Mouse (Mus musculus) gastrocnemius, postnatal 10 days (tissue): Measurements from ENCODE around the gene Ifit1bl2. TPM values are rescaled to one million over a fixed set of nuclear protein-coding genes. Genes with fewer than 3 reads are reported as not detected.
A peak's percentile ranks its signal among the peaks of the same experiment; 100 is the strongest.
"Not testable (repeated sequence)": the region's sequence is repeated elsewhere in the genome, so short reads cannot be mapped to it uniquely, and the experiment has no call there.

Source experiments
- DNase-seq: peaks from one replicate; pipeline ENCODE4 v3.0.0; 2021; ENCODE audit warnings: mixed read lengths
- total RNA-seq, 2 experiments: library from RNA; stranded (reverse); gene quantifications; 2 replicates each; pipeline ENCODE4 v1.2.3; 2021

Ifit1bl2 gene
- total RNA-seq, 2 experiments from 2014 or later, result 0.12 TPM; not detected in 1

GRCm38 (mm10) chr19:34607237-34608051 is 33.1 kb downstream of the Ifit1bl2 start, which contains the start of gene Ifit3b:
Gene Ifit3b (plus strand): TSS chr19:34607970.
- not testable (repeated sequence) for DNase-seq

DNA sequence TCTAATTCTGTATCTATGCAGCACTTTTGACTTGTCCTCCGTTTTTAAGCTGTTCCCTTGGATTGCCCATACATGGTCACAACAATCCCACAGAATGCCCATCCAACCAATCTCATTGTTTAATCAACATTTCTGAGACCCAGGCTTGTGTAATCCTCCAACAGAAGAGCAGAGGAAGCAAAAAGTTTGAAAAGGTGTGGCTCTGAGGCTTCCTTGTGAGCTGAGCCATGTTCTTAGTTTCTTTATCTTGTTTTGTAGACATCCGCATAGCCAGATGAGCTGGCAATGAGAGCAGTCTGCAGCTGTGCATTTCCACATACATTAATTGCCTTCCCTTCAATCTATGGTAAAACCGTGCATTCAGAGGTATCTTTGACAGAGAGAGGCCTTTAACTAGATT is 35.1 kb downstream of the Ifit1bl2 start:
- no peak for DNase-seq

DNA sequence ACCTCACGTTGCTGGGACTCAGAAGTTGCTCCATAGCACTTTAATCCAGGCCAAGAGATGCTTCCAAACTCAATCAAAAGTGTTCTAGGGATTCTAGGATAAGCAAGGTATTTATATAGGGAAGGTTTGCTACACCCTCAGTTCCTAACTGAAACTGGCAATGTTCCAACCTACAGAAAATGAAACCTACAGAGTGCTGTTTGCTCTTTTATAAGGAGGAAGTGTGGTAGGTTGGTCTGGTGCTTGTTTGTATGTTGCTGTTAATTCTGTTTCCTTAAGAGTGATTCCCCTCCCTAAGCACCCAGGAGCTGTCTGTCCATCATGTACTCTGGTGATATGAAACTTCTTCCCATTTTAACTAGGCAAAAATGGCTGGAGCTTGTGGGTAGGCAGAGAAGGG is 38.7 kb downstream of the Ifit1bl2 start, which contains the start of gene Ifit1bl1:
TSS of gene Ifit1bl1 (minus strand) at position 69 of the 400 bp plus-strand sequence.
- DNase-seq, result not testable (repeated sequence)

GRCm38 (mm10) chr19:34599250-34599649 is 41.3 kb downstream of the Ifit1bl2 start:
- not testable (repeated sequence) for DNase-seq

DNA sequence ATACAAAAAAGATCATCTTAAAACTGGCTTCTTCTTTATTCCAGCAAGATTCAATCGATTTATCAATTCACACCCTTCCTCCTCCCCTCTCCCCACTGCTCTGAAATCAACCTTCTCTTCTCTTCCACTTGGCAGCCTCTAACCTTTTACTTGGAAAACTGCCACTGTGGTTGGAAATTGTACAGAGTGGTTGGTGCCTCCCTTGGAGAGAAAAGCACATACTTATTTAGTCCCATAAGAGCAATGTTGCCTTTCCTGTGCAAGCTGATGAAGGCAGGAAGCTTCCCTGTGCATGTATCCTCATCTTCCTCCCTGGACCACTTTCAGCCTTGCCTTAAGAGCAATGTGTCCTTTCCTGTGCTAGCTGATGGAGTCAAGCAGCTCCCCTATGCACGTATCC is 42.2 kb downstream of the Ifit1bl2 start:
- peak; percentile 18 for DNase-seq

GRCm38 (mm10) chr19:34596811-34597210 is 43.7 kb downstream of the Ifit1bl2 start:
- no peak for DNase-seq

GRCm38 (mm10) chr19:34594523-34594922 is 46.0 kb downstream of the Ifit1bl2 start:
- not testable (repeated sequence) for DNase-seq

DNA sequence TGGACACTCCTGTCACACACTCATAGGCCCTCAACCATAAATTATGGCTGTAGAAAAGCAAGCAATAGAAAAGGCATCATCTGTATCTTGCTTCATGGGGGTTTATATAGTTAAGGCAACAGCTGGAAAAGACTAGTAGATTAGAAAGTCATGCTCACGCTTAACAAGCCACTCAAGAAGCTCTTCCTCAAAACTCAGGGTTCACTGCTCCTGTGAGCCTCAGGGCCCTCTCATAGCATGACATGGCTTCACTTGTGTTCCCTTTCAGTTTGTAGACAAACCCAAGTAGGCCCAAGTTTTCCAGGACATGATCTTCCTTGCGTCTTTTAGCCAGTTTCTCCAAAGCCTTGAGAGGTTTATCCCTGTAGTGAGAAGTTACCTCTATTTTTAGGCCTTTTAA is 47.1 kb downstream of the Ifit1bl2 start:
- no peak for DNase-seq

- DNase-seq, result no peak
Observed at GRCm38 (mm10) chr19:34588959-34589358, 51.6 kb downstream of the Ifit1bl2 start.

DNA sequence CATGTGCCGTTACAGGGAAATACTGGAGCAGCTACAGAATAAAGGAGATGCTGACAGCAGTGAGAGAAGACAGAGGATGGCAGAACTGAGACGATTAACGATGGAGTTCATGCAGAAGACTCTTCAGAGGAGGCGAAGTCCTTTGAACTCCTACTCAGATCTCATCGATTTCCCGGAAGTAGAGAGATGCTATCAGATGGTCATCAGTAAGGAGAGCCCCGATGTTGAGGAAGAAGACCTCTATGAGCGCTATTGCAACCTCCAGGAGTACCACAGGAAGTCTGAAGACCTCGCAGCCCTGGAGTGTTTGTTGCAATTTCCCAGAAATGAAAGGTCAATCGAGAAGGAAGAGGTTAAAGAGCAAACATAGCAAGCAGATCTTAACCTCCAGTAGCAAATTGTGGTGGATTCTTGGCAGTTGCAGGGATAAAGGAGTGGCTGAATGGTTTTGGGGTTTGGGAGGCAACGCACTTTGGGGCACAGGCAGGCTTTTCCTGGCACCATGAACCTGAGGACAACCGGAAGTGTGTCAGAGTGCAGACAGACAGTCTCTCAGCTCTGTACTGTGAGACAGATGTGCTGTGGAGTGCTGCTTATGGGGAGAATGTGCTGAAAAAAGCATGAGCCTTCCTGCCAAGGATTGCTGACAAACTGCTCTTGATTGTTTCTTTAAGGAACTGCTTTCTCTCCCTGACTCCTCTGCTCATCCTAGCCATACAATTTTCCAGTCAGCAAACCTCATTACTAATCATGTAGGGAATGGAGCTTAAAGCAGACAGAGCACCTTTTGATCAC is 52.4 kb downstream of the Ifit1bl2 start:
- DNase-seq, result not testable (repeated sequence)

GRCm38 (mm10) chr19:34585740-34586458 is 54.6 kb downstream of the Ifit1bl2 start:
- DNase-seq, result not testable (repeated sequence)

- DNase-seq, result not testable (repeated sequence)
Observed at GRCm38 (mm10) chr19:34583126-34583766, 57.3 kb downstream of the Ifit1bl2 start, which contains the start of gene Ifit3. Gene Ifit3 (plus strand): TSS chr19:34583531.

GRCm38 (mm10) chr19:34582696-34583095 is 57.8 kb downstream of the Ifit1bl2 start:
- DNase-seq, result not testable (repeated sequence)

DNA sequence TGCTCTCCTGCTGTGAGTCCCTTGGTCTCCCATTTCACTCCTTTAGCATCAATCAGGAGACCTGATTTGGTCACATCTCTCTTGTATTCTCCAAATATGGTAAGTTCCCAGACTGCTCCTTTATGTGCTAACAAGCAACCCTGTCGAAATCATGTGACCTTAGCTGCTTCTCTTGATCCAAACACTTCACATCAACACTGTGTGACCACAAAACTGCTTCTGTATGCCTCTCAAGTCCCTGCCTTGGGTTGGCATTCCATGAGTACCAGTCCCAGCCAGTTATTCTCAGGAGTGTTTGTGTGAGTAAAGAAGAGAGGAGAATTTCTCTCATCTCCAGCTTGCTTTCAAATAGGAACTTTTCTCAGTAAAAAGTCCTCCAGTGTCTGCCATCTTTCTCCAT is 63.4 kb downstream of the Ifit1bl2 start:
- no peak for DNase-seq

- DNase-seq, result no peak
Observed at GRCm38 (mm10) chr19:34573650-34574049, 66.9 kb downstream of the Ifit1bl2 start.

DNA sequence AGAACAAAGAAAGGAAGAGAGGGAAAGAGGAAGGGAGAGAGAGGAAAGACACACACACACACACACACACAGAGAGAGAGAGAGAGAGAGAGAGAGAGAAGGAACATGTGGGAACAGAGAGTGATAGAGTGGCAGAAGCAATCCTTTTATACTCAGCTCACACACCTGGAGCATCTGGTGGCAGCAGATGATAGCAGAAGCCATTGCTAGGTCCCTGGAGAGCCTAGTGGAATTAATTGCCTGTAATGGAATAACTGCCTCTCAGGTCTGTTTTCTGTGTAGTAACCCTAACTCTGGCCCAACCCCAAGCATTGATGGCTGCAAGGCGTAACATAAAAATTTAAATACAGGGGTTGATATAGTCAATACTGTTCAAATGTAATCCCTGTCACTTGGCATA is 69.5 kb downstream of the Ifit1bl2 start:
- no peak for DNase-seq

DNA sequence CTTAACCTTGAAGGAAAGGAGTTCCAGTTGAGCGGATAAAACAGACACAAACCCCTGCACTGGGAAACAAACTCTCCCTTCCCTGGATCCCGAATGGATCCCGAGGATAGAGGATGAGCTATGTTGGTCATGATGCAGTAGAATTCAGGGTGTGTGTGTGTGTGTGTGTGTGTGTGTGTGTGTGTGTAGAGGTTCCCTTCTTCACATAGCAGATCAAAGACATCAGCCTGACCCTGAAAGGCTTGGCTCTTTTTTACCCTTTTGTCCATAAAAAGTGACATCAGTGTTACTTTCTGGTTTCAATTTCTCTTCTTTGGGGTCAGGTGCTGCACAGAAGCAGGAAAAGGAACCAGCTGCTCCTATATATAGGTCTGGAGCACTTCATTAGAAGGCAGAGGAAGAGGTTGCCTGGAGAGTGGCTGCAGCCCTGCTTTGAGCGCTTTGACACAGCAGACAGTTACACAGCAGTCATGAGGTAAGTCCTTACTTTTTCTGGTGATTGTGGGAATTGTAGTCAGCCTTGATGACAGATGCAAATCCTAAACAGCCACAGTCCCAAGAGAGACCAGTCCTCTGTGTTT is 70.6 kb downstream of the Ifit1bl2 start:
- no peak for DNase-seq

DNA sequence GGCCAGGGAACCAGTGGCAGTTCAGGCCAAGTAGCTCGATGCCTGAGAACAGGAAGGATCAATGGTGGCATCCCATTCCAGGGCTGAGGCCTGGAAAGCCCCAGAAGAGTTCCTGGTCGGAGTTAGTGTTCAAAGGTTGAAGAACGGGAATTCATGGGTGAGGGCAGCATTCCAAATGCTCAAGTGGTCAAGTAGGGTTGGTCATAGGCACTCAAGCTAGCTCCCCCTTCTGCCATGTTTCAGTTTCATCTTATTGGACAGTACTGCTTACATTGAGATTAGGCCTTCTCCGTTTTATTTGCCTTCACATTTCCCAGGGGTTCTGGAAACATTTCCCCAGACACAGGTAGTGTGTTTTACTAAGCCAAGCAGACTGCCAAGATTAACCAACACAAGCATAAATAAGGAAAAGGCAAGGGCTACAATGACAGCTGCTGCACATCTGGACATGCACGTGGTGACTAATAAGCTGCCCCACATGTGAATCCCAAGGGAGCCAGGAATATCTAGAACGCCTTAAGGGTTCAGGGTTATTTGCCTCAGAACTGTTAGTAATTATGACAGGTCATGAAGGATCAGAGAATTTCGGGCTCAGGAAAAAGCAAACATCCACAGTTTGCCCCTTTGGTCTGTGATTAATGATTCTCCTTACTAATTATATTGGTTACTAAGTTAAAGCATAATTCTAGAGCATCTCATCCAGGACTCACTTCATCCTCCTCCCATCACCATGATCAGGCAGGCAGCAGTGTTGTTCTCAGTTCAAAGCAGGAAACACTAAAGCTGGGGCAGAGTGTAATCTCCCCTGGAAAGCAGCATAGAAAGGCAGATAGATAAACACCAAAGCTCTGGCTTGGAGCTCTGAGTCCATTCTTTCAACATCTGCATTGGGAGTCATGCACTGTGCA is 71.3 kb downstream of the Ifit1bl2 start:
- no peak for DNase-seq
